Mouse (Mus musculus) kidney, postnatal 0 days (tissue): ENCODE measurements around the gene Ccdc187. TPM values are rescaled to one million over a fixed set of nuclear protein-coding genes. Genes with fewer than 3 reads are reported as not detected.

Experiments
- ATAC-seq: fragments of 200-750 bp; cut with Nextera tagmentation; replicated peaks from 2 replicates; pipeline ENCODE4 v1.8.0; 2017; ENCODE audit warnings: low read depth, moderate number of reproducible peaks, moderate TSS enrichment, moderate library complexity; ENCODE audit not compliant: low FRiP score
- DNase-seq: peaks from one replicate; pipeline ENCODE4 v3.0.0-alpha.2; 2016; ENCODE audit warnings: low spot score
- H3K27ac ChIP-seq: fragments of 300-500 bp; sonication (generic); 2 replicates; pipeline ENCODE4 v1.5.1; 2014; ENCODE audit warnings: mild to moderate bottlenecking
- H3K27me3 ChIP-seq: fragments of 300-500 bp; sonication (generic); 2 replicates; pipeline ENCODE4 v1.6.1; 2014; ENCODE audit warnings: low read length, mixed read lengths; ENCODE audit not compliant: insufficient read depth
- H3K36me3 ChIP-seq: fragments of 300-500 bp; sonication (generic); 2 replicates; pipeline ENCODE4 v1.6.1; 2014; ENCODE audit warnings: low read length, mixed read lengths; ENCODE audit not compliant: insufficient read depth
- H3K4me1 ChIP-seq: fragments of 300-500 bp; sonication (generic); replicated peaks from 2 replicates; pipeline ENCODE4 v1.6.1; 2014; ENCODE audit warnings: antibody characterized with exemption, low read length, mixed read lengths; ENCODE audit not compliant: insufficient read depth
- H3K4me2 ChIP-seq: fragments of 300-500 bp; sonication (generic); 2 replicates; pipeline ENCODE4 v1.6.1; 2014; ENCODE audit warnings: mild to moderate bottlenecking, low read length, moderate library complexity, mixed read lengths
- H3K4me3 ChIP-seq: fragments of 300-500 bp; sonication (generic); replicated peaks from 2 replicates; pipeline ENCODE4 v1.5.1; 2014; ENCODE audit warnings: low read depth, low read length
- H3K9ac ChIP-seq: fragments of 300-500 bp; sonication (generic); 2 replicates; pipeline ENCODE4 v1.6.1; 2014; ENCODE audit warnings: low read depth, low read length
- H3K9me3 ChIP-seq: fragments of 300-500 bp; sonication (generic); replicated peaks from 2 replicates; pipeline ENCODE4 v1.6.1; 2016; ENCODE audit warnings: low read length, inconsistent platforms, mixed read lengths
- CTCF ChIP-seq: IDR thresholded peaks from 2 replicates; pipeline ENCODE4 v1.5.1; 2016; ENCODE audit warnings: antibody characterized with exemption, low read depth, mild to moderate bottlenecking, moderate library complexity
- WGBS: fragments of 180-500 bp; shearing (Covaris S2); extraction: QIAGEN DNeasy Blood & Tissue Kit; methylation state at CpG from one replicate; pipeline ENCODE4 v1.1.7; 2014; 5-methylcytosine and 5-hydroxymethylcytosine counted together
- polyA plus RNA-seq: library from polyadenylated mRNA; unstranded; fragments of >200 nt; fragmentation: Nextera tagmentation; extraction: Ambion mirVana; gene quantifications from 2 replicates; pipeline ENCODE4 v1.2.1, GENCODE M21; 2015

Ccdc187 gene
- polyA plus RNA-seq, 1 experiment from 2014 or later = not detected

- Histone ChIP-seq H3K4me2 (no peak overlapping the region), H3K4me1 (peaks cover 3% of the 10 kb centered on the region; the same call in 1 of the 2 replicates), H3K27me3 (peaks cover 42% of the 10 kb centered on the region), H3K9ac (no peak overlapping the region), H3K36me3 (no peaks in the 10 kb centered on the region), H3K9me3 (no peaks in the 10 kb centered on the region), H3K27ac (no peak overlapping the region), H3K4me3 (no peak overlapping the region)
- ATAC-seq = no peak
- TF ChIP-seq CTCF = no peak
- DNase-seq = no peak
- WGBS = 52% methylated on average over 7 of the region's 7 CpGs
These were observed 99.6 kb downstream of the Ccdc187 start for GRCm38 (mm10) chr2:26194552-26195339.

Other genes with a start within 250 kb of the Ccdc187 start
- 11.3 and 12.2 TPM in 2 replicates for gene Nacc2, start 171.3 kb downstream of the Ccdc187 start, polyA plus RNA-seq
- gene Lhx3, start 86.3 kb downstream of the Ccdc187 start, polyA plus RNA-seq = not detected in 2 replicates
- gene Qsox2, start 57.0 kb downstream of the Ccdc187 start, polyA plus RNA-seq = 11.3 and 12.5 TPM in 2 replicates
- 21.3 and 23.1 TPM in 2 replicates for gene Gpsm1, start 21.0 kb upstream of the Ccdc187 start, polyA plus RNA-seq
- gene Dnlz, start 57.6 kb upstream of the Ccdc187 start, polyA plus RNA-seq = 24.2 and 25.8 TPM in 2 replicates
- gene Card9, start 66.4 kb upstream of the Ccdc187 start, polyA plus RNA-seq = 1.1 TPM in 2 replicates
- gene Snapc4, start 86.1 kb upstream of the Ccdc187 start, polyA plus RNA-seq = 12.9 and 14.6 TPM in 2 replicates
- gene Entr1, start 94.8 kb upstream of the Ccdc187 start, polyA plus RNA-seq = 88.0 and 94.9 TPM in 2 replicates
- gene Pmpca, start 94.8 kb upstream of the Ccdc187 start, polyA plus RNA-seq = 74.3 and 80.9 TPM in 2 replicates
- gene Inpp5e, start 114.6 kb upstream of the Ccdc187 start, polyA plus RNA-seq = 18.6 and 18.9 TPM in 2 replicates
- gene Sec16a, start 150.7 kb upstream of the Ccdc187 start, polyA plus RNA-seq = 16.4 and 16.6 TPM in 2 replicates
- 12.1 and 12.9 TPM in 2 replicates for gene Notch1, start 222.1 kb upstream of the Ccdc187 start, polyA plus RNA-seq